Mouse (Mus musculus): Measurements from ENCODE around the gene Crygc.

The Crygc gene

DNA sequence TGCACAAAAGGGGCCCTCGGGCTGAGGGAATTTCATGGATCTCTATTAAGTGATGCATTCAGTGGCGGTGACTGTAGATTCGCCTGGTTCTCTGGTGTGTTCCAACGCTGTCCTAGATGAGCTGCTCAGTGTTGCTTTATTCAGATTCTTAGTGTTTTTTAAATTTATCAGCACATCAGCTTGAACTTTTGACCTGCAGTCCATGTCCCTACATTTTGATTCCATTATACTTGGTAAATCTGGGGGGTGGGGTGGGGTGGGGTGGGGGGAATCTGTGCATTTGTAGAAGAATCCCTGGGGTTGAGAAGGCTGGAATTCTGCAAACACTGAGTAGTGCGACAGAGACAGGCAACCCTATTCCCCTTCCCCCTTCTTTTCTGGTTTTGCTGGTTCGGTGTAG lies at the start of gene Crygc:
Gene Crygc (minus strand): TSS at position 101 of the 400 bp plus-strand sequence.
- DNase-seq, result no peak

DNA sequence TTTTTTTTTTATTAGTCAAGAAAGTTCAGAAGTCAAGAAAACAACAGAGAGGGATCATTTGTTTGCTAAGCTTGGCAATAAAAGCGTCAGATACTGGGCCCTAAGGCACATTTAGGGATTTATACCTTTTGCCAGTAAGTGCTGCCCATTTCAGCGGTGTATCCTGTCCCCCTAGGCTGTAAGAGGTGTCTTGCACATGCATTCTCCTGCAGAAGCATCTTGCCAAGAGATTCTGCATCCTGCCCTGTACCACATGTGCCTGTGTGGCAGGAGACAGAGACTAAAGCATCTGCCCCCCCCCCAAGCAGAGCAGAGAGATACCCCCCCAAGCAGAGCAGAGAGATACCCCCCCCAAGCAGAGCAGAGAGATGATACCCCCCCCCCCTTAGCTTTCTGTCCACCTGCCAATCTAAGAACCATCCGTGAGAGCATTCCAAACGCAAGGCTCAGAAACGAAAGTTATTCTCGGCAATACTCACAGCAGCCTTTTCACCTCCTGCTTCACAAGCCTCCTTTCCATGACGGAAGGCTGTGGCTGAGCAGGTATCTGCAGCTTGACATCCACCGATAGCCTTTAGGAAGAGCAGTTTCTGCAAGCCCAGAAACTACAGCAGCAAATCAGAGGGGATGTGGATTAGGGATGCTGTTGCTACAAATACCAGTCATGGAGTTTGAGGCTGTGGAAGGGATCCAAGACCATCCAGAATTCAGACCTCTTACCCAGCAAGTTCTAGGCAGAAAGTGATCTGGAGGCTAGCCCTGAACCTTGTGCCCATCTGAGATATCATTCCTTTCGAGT lies 49.3 kb upstream of the Crygc start, which contains the start of gene D630023F18Rik:
Gene D630023F18Rik (minus strand): TSS at position 641 of the 799 bp plus-strand sequence.
- DNase-seq, result no peak

DNA sequence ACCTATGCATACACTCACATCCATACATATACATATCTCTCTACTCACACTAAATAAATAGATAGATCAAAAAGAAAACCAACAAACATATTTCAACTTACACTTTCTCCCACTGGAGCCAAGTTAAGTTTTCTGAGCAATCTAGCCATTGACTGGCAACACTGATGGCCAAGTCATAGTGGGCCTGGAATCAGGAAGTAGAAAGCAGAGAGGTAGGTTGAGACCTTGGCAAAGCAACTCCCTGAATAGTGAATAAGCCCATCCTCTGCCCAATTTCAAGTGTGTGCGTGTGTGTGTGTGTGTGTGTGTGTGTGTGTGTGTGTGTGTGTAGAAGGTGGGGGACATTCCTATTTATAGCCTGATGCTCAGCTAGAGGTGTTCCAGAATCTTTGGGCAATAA lies 45.9 kb upstream of the Crygc start, which contains the start of gene Gm28845:
Gene Gm28845 (minus strand): TSS at position 121 of the 400 bp plus-strand sequence.
- DNase-seq, result no peak

DNA sequence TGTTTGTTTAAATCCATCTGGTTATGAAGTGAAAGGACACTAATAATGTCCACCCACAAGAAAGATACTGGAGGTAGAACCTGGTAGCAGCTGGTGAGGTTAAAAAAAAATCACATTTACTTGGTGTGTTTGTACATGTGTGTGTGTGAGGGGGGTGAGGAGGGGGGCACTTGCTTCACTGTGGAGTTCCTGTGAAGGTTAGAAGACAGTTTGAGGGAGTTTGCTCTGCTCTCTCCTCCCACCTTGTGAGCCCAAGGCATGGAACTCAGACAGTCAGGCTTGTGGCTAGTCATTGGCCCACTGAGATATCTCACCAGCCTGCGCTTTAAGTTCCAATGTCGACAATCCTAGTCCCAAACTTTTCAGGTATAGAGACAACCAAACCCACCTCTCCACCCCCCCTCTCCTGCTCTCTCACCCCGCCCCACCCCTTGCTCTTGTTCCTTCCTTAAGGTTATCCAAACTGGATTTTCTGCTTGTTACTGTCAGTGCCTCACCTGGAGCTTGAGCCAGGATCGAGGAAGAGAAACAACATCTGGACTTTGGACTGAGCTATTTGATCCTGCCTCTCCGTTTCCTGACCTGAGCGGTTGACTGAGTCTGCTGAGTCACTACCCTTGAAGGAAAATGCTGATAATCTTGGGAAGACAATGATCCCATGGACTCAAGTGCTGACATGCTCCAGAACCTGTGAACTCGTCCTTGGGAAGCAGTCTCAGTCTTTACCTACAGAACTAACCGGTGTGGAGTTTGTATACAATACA lies 44.8 kb upstream of the Crygc start:
- no peak for DNase-seq

DNA sequence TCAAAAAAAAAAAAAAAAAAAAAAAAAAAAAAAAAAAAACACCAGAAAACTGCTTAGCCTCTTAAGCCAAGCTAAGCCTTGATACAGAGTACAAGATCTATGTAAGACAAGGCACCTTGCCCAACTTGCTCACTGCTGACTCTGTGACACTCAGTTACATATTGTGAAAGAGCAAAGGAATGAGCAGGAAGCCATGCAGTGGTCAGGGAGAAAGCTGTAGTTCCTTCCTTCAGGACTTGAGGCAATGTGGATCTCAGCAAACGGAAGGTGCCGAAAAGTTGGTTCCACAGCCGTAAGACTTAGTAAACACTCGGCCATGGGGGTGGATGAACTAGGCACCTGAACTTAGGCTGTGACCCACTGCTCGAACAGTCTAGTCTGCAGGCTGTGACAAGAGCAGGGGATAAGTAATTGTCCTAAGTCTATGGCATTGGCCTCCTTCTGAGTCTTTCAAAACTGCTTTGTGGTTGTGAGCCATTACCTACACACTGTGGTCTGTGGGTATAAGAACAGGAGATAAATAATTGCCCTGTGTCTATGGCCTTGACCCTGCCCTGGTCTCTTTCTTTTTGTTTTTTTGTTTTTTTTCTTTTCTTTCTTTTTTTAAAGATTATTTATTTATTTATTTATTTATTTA lies 40.2 kb upstream of the Crygc start:
- no peak for DNase-seq

DNA sequence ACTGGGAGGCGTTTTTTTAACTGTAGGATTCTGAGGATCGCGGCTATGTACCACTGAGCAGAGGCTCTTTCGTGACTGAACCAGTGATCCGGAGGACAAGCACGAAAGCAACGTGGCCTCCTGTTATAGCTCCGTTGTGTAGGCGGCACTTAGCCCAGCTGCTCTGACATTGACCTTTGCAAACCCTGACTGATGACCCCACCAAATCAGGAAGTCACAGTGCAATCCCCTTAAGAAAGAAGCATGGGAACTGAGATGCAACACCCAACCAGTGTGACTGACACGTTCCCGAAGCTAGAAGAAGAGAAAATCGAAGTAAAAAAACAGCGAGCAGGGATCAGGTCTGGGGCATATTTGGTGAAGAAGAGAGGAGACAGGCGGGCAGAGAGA lies 39.3 kb upstream of the Crygc start:
- DNase-seq, result no peak

DNA sequence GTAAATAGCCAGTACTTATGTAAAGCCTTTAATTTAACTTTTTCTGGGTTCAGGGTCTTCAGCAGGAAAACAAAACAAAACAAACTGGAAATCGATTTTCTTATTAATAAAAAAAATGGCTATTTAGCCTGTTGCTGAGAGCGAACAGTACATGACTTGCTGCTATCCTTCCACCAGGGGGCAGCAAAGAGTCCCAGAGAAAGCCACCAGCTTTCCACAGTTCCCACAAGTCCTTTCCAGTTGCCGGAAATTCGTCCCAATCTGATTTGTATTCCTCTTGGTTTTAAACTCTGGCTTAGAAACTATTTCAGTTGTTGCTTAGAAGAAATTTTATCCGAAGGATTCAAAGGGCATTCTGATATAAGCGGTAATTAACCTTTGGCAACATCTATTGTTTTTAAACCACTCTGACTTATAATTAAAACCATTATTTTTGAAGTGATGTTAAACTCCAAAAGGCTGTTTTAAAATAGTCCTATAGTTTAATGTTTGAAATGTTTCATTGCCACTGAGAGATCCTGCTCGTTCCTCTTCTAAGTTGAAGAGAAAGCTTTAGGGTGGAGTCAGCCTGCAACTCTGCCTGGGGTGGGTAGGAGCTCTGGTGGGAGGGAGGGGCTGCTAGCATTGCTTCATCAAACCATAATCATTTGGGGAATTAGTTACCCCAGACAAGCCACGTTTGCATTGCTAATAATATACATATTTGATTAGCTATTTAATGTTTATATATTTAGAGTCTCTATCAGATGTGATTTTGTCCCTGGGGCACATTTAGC lies 38.7 kb upstream of the Crygc start:
- DNase-seq, result peak; percentile 32

DNA sequence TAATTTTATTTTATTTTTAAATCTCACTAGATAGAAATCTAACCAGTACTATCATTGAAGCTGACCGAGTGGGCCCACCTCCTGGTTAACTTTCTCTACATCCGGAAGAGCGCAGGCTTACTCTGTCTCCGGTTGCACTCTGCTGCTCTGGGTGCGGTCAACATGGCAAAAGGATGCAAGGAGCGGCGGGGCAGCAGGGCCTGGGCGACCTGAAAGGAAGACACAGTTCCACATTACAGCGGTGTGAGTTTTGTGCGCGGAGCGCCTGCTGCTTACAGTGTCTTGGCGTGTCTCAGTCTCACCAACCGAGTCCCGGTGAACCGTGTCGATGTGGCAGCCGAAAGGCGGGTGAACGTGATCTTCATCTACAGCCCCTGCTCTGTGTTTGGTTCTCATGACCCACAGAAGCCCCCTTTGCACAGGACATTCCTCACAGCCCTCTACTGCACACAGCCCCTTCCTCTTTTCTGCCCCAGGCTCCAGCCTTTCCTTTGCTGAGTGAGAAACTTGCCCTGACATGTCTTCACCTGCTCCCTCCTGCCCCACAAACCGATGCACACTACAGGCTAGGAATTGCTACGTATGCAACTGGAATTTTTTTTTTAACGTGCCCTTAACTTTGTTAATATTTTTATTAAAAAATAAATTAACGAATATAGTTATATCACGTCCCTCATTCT lies 36.4 kb upstream of the Crygc start:
- DNase-seq, result no peak

DNA sequence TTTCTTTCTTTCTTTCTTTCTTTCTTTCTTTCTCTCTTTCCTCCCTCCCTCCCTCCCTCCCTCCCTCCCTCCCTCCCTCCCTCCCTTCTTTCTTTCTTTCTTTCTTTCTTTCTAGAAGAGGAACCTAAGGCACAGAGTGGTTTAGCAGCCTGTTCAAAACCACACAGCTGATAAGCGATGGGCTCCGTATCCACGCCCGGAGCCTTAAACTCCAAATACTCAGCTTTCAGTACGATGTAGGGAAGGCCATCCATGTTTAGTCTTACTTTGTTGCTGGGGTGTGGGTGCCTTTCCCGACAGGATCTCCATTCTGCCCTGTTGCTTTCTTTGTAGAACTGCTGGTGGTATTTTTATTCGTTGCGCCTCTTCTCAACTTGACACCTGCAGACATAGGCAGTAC lies 35.7 kb upstream of the Crygc start:
- no peak for DNase-seq

DNA sequence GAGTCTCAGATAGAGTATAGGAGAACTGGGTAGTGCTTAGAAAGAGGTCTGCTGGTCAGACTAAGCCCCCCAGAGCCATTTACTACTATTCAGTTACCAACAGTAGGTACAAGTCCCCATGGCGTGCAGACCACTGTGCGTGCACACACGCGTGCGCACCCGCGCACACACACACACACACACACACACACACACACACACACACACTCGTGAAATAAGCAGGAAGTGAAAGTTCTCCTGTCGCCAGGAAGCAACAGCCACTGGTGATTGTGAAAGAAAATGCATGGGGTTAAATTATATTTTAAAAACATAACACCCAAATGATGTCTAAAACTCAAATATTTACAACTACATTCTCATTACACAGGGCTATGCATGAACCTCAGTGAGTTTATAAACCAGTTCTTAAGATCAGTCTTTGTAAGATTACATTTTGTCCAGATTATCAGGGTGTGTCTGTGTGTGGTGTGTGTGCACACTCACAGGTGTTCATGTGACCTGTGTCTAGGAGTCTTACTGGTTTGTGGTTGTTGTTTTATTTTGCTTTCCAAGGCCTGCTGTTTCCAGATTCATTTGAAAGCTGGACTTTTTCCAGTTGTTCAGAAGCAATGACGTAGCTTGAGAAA lies 34.3 kb upstream of the Crygc start:
- no peak for DNase-seq

DNA sequence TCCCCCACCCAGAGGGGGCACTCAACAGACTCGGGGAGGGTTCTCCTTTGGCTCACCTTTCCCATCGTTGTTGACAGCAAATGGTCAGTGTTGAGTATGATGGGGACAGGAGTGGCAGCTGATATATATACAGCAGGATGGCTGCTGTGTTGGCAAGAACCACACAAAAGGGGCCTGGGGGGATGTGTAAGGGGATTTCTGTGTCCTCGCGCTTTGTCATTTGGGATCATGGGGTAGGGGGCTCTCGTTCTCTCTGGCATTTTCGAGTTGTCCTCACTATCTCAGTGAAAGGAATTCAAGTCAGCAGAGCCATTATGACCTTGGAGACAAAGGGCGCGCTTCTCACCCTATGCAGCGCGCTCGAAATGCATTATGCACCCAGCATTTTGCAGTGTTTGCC lies 29.8 kb upstream of the Crygc start, which contains the start of gene Cryga:
Gene Cryga (minus strand): TSS at position 101 of the 400 bp plus-strand sequence.
- DNase-seq, result no peak

DNA sequence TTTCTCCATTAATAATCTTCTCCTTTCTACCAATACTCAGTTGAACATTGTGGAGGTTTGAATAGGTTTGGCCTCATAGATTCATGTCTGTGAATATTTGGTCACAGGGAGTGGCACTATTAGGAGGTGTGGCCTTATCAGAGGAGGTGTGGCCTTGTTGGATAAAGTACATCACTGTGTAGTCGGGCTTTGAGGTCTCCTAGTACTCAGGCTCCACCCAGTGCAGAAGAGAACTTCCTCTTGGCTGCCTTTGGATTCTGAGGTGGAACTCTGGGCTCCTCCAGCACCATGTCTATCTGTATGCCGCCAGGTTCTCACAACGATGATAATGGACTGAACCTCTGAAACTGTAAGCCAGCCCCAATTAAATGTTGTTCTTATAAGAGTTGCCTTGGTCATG lies 23.5 kb upstream of the Crygc start:
- DNase-seq, result no peak

DNA sequence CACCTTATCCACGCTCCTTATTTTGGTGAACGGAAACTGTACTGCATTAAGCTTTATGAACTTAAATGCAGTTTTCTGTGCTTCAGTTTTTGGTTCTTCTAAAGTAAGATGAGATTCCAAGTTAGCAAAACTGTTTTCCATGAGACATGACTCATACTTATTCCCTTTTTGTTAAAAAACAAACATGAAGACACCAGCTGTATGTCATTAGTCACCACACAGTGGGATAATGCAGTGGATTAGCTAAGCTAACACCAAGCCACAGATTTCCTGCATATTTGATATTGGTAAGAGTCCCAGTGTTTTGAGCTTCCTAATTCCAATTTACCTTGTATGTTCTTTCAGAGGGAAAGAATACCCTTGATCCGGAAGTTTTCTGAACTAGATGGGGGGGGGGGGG lies 18.1 kb upstream of the Crygc start:
- no peak for DNase-seq

DNA sequence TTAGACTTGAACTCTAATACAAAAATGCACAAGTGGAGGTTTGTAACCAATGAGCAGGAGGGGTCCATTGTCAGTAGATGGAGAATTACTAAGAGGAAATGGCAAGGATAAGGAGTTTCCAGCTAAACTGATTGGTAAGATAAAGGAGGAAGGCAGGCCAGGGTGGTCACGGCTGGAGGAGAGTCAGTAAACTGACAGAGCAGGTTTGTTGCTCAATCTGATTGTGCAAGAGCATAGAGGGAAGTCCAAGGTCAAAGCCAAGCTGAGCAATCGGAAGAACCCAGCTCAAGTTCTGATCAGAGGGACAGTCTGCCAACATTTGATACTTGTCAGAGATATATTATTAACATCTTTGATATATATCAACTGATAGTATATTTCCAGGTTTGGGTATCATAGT lies 16.9 kb upstream of the Crygc start:
- DNase-seq, result no peak

DNA sequence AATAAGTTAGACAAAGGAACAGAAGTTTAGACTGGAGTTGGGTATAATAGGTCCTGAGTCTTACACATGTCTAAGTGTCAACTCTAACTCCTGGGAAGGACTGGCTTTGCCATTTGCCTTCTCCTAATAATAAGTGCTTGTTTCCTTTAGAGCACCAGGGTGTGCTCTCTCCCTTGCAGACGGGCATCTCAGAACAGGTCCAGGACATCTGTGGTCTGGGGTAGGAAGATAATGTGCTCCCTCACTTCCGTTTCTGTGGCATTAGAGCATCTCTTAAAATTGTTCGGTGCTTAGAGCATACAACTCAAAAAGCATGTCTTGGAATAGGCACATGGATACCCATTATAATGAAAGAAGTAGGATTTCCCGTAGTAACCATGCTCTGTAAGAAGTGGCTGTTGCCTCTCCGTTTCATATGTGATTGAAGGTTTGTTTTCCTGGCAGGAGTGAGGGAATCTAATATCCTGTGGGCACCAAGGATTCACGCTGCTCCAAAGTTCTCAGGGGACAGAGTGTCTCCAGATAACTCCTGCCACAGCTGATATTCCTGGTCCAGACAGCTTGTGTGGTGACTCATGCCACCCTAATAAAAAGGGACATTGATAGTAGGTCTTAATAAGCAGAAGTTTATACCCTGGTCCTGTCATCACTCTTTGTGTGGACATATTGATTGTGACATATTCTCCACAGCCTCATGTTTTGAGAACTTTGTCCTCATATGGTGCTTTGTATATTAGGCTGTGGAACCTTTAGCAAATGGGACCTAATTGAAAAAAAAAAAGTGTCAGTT lies 15.3 kb upstream of the Crygc start:
- no peak for DNase-seq

DNA sequence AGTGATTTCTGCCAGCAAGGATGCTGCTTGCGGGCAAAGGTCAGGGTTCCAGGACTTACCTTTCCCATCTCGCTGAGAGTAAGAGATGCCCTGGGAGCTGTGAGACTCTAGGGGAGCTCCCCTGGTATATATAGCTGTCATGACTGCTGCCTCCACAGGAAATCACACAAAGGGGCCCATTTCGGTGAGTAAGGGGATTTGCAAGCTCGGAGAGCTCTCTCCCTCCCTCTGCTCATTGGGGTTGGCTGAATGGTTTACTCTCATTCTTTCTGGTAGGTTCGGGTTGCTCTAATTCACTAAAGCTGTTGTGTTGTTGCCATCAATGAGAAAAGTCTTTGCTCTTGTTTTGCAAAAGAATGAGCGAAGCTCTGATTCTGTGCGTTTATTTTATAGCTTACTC lies 8.7 kb upstream of the Crygc start, which contains the start of gene Crygb:
Gene Crygb (minus strand): TSS at position 101 of the 400 bp plus-strand sequence.
- DNase-seq, result no peak

DNA sequence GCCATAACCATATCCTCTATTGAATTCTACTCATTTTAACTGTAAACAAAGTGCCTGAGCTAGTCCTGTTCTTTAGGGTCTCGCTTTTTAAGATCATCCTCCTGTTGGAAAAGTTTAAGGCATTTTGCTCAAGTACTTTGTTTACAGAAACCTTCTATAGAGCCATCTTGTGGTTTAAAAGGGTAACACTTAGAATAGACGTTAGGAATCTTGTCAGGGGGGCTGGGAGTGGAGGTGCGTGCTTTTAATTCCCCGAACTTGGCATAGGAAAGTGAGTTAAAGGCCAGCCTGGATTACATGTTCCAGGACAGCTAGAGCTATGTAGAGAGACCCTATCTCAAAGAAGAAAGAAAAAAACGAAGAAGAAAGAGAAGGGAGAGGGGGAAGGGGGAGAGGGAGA lies 2.1 kb upstream of the Crygc start:
- DNase-seq, result no peak

DNA sequence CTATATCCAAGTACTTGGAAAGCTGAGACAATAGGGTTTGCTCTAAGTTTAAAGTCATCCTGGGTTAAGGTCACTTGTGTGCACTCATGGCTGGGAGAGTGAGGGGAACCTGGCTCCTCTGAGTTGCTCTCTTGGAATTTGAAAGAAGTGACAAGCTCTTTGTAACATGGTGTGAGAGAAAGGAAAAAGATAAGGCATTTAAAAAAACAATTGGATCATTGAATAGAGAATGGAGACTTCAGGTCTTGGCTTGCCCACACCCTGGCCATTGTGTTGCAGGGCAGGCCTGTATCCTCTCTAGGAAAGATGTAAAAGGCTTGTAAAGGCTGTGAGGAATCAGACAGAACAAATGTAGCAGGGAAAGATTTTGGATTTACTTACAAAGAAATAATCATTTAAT lies 5.6 kb downstream of the Crygc start:
- DNase-seq, result no peak

DNA sequence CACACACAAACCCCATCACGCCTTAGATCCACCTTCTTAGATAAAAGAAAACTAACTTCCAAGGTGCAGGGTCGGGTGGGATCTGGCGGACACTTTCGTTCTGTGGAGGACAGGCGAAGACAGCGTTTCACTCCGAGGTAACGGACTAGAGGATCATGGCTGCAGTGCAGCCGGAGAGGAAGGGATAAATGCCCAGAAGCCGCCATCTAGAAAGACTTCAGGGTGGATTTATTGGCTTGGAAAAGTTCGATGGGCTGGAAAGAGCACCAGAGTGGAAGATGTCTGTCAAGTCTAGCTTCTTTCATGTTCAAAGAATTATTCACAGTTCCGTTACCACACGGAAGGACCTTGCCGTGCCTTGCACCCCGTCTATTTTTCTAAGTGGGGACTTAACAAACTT lies 9.3 kb downstream of the Crygc start:
- no peak for DNase-seq

DNA sequence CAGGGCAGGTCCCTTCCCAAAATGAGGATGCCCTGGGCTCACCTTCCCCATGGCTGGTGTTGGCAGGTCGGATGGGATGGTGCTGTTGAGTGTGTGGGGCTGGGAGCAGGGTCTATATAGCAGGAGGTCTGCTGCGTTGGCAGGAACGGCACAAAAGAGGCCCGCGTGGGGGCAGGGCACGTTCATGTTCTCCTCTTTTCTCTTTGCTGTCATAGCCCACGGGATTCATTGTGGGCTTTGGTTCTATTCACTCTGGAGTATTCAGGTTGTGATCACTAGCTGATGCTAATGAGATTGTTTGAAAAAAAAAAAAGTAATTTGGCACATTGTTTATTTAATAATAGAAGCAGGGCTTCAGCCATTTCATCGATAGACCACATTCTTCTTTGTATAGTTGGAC lies 10.1 kb downstream of the Crygc start, which contains the start of gene Crygd:
Gene Crygd (minus strand): TSS at position 101 of the 400 bp plus-strand sequence.
- no peak for DNase-seq

DNA sequence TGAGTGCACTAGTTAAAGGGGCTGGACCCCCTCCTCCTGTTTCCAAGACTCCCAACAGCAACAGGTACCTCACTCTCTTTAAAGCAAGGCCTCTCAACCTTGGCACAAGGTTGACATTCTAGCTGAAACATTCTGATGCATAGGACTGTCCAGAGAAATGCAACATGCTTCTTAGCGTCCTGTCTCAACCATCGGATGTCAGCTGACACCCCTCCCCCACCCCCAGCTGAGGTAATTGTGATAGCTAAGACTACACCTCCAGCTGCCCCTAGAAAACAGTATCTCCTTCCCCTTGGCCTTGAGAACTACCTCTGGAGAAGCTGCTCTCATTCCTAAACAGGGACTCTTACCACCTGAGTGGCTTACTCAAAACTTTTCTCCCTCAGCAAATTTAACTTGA lies 21.3 kb downstream of the Crygc start:
- DNase-seq, result no peak

Data from thymus, postnatal 14 days (tissue).